Comparison of ENCODE assay signal across 8 mouse cellular contexts in the genomic region with DNA sequence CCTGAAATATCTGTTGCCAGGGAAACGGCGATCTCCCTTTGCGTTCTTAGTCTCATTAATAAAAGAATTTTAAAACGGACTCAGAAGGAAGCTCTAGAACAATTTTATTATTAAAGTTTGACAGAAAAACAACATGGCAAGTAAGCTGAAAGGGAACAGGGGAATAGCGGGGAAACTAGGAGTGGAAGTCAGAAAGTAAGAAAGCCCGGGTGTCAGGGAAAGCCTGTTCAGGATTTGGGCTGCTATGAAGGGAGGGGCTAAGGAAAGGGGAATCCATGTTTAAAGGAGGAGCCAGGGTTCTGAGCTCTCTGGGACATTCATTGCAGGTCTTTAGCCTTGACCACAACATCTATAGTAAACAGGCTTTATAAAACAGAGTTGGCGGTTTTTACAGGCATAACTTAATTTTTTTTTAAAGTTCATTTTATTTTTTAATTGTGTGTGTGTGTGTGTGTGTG. TPM values are rescaled to one million over a fixed set of nuclear protein-coding genes. Genes with fewer than 3 reads are reported as not detected.
DNase-seq lines count a peak whose midpoint lies in the region; ATAC-seq and TF ChIP-seq lines count a peak whose summit lies in the region.

No protein-coding gene starts in this region.

- TF ChIP-seq CTCF in layer of hippocampus, adult 2 months (conservative IDR thresholded peaks at IDR 0.05) = no peak

- 7% methylated on average over 7 of the region's 7 CpGs for WGBS in intestine, embryonic 14.5 days
- WGBS in neural tube, embryonic 13.5 days = 14% methylated on average over 7 of the region's 7 CpGs

- H3K9ac ChIP-seq in intestine, embryonic 14.5 days (ENCODE audit: low read length) = peak overlapping the region; percentile 49
- H3K9ac ChIP-seq in neural tube, embryonic 13.5 days = peak overlapping the region; percentile 69; the same call in 1 of the 2 replicates

- DNase-seq in layer of hippocampus, adult 2 months (ENCODE audit: low spot score in 2 of 2) = no peak
- no peak for DNase-seq in layer of hippocampus, adult 11-12 months (ENCODE audit: low spot score)
- DNase-seq in embryo, embryonic 11.5 days (ENCODE audit: low read depth, low spot score) = peak; percentile 23
- no peak for DNase-seq in intestine, embryonic 14.5 days (ENCODE audit: low spot score)
- DNase-seq in natural killer cell, adult 2 months (ENCODE audit: low spot score in 2 of 2) = no peak
- DNase-seq in left cerebral cortex, postnatal 36 days (ENCODE audit: low spot score in 2 of 2) = no peak
- DNase-seq in cerebellum, adult 18-20 months = no peak

- H3K4me2 ChIP-seq in intestine, embryonic 14.5 days (ENCODE audit: low read length) = peak overlapping the region; percentile 72
- H3K4me2 ChIP-seq in neural tube, embryonic 13.5 days = peak overlapping the region; percentile 66

- H3K4me1 ChIP-seq in intestine, embryonic 14.5 days (replicated peaks; ENCODE audit: control insufficient read depth, insufficient read depth, low read length) = peaks cover 14% of the 10 kb centered on the region
- H3K4me1 ChIP-seq in neural tube, embryonic 13.5 days (replicated peaks) = peaks cover 37% of the 10 kb centered on the region

- H3K4me3 ChIP-seq in layer of hippocampus, adult 2 months = peak overlapping the region; percentile 42
- H3K4me3 ChIP-seq in intestine, embryonic 14.5 days (ENCODE audit: low read depth, low read length) = peak overlapping the region; percentile 35
- peak overlapping the region; percentile 39; the same call in 1 of the 2 replicates for H3K4me3 ChIP-seq in neural tube, embryonic 13.5 days

- H3K9me3 ChIP-seq in intestine, embryonic 14.5 days (ENCODE audit: control insufficient read depth, low read length) = no peaks in the 10 kb centered on the region
- H3K9me3 ChIP-seq in neural tube, embryonic 13.5 days = no peaks in the 10 kb centered on the region

- H3K36me3 ChIP-seq in intestine, embryonic 14.5 days (ENCODE audit: control insufficient read depth, insufficient read depth, low read length) = no peaks in the 10 kb centered on the region
- H3K36me3 ChIP-seq in neural tube, embryonic 13.5 days = no peaks in the 10 kb centered on the region

- intact Hi-C loops in left cerebral cortex, postnatal 36 days (cut with DNase I) = no loop called here

- ATAC-seq in intestine, embryonic 14.5 days (replicated peaks; ENCODE audit: low FRiP score, low TSS enrichment, low read depth) = 0 out of 2 replicates have a peak, but pooled peaks have one; percentile 53
- no peak for ATAC-seq in neural tube, embryonic 13.5 days (ENCODE audit: low read depth)

- H3K27me3 ChIP-seq in intestine, embryonic 14.5 days (replicated peaks; ENCODE audit: control insufficient read depth, insufficient read depth, low read length) = no peaks in the 10 kb centered on the region
- H3K27me3 ChIP-seq in neural tube, embryonic 13.5 days = no peaks in the 10 kb centered on the region

- peak overlapping the region; percentile 78 for H3K27ac ChIP-seq in layer of hippocampus, adult 2 months
- peak overlapping the region; percentile 96 for H3K27ac ChIP-seq in intestine, embryonic 14.5 days (ENCODE audit: low read depth)
- peak overlapping the region; percentile 87 for H3K27ac ChIP-seq in neural tube, embryonic 13.5 days (replicated peaks)

RNA-seq across cellular contexts. Expression of gene Clmp, which starts 45.9 kb away (rescaled TPM):
- 10 to 100 TPM; 25.3 to 33.3 TPM for total RNA-seq in layer of hippocampus, adult 2 months (2021)
- 43.5 and 43.9 TPM in 2 replicates for polyA plus RNA-seq in intestine, embryonic 14.5 days (2014; fragmentation: Nextera tagmentation; extraction: Ambion mirVana)
- 51.5 and 52.0 TPM in 2 replicates for polyA plus RNA-seq in neural tube, embryonic 13.5 days (2015; fragmentation: Nextera tagmentation; extraction: Ambion mirVana)
- total RNA-seq in left cerebral cortex, postnatal 36 days (2021) = 10 to 100 TPM; 20.2 to 34.1 TPM
